Mouse (Mus musculus) induced T-regulatory cell, adult 2 months (primary cell): ENCODE measurements around the gene Zbtb5.
A peak's percentile ranks its signal among the peaks of the same experiment; 100 is the strongest.
"Not testable (repeated sequence)": the region's sequence is repeated elsewhere in the genome, so short reads cannot be mapped to it uniquely, and the experiment has no call there.

ENCODE experiments used
- DNase-seq: peaks from one replicate; pipeline ENCODE4 v3.0.0-alpha.2; 2012; ENCODE audit warnings: low read depth

Gene Zbtb5

DNA sequence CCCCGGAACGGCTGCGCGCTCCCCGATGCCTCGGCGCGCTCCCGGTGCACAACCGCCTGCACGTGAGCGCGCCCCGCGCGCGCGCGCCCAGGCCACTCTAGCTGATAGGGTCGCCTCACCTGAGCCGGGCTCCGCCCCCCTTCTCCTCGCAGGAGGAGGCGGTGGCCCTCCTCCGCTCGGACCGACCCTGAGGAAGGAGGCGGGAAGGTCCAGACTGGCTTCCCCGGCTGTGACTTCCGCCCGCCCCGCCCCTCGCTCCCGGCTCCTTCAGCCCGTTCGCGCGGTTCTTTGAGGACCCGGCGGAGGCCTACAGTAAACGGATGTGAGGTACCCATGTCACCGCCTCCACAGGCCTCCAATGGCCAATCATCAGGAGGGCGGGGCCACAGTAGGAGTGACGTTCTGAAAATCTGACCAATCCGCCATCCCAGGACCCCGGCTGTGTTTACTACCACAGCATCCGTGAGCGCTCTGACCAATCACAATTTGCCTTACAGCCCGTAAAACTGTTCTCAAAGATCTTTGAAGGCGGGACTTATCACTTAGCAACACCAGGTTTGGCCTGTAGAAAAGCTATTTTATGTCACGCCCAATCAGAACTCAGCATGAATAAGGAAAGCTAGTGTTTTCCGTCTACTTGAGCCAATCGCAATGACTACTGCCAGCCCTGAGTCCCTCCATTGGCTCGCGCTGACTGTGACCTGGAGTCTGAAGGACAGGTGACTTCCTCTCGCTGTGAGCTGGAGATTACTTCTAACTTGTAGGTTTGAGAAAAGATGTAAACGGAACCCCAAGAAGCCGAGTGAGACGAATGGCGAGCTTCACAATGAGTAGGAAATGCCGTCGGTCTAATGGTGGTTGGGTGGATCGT is at the start of gene Zbtb5:
TSS of gene Zbtb5 (minus strand) at position 308 of the 871 bp plus-strand sequence.
- peak; percentile 100 for DNase-seq

DNA sequence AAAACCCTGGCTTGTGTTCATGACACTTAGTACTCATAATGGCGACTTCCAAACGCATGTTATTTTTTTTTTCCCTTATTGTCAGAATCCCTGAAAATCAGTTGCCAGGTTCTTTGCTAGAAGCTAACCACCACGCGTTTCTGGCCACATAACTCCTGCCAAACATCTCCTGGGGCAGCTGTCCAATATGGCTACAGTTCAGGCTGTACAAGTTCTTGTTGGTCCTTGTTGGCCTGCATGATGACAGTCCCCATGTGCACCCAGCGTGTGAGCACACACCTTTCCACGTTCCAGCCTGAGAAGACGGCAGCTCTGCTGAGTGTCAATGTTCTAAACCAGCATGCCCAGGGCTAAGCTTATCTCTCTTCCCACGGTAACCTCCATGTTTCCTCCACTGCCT is 43.2 kb upstream of the Zbtb5 start:
- DNase-seq = no peak

DNA sequence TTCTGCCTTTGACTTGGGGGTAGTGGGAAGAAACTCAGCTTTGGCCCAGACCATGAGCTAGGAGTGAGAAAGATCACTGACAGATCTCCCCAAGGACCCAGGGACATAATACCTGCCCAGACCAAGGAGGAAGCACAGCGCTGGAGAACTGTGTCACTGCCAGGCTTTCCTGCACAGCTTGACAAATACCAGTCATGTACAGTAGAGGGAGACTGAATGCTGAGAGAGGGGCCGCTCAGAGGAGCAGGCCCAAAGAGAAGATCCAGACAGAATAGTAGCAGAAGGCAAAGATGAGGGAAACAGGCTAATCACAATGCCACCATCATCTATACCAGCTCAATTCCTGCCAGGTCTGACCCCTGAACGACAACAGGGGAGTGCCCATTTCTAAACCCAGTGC is 42.6 kb upstream of the Zbtb5 start:
- DNase-seq = peak; percentile 7

DNA sequence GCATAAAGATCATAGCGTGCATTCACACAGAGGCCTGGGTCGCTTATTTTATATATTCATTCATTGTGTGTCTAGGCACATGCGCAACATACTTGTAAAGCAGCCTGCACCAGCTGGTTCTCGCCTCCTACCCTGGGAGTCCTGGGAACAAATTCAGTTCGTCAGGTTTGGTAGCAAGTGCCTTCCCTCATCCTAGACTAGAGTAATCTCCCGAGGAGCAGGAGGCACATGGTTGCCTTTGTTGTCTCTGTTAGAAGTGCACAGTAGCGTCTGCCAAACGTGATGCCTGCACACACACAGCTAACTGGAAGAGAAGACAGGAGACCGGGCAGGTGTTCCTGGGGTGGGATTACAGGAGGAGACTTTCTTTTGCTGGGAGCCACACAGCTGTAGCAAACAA is 35.7 kb upstream of the Zbtb5 start:
- DNase-seq = no peak

DNA sequence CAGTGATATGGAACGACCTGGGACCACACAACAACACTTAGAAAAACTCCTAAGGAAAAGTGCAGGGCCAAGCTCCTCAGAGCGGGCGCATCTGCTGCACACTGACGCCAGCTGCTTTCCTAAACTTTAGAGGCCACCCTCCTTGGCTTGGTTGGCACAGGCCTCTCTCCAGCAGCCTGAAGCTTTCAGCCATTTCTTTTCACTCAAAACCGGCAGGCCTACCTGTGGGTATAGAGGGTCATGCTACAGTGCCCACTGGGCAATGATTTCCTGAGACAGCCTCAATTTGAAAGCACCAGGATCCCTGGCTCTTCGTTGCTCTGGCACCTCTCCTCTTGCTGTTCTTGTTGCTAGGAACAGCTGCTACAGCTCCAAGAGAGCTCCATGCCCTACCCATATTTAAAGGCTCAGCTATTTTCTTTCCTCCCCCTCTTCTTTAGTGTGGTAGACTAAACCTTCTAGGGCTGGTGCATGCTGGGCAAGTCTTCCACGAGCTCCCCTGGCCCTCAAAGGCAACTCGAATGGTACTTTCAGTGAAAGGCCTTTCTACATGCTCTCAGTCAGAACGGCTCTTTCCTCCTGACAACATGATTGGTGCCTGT is 35.2 kb upstream of the Zbtb5 start:
- no peak for DNase-seq

DNA sequence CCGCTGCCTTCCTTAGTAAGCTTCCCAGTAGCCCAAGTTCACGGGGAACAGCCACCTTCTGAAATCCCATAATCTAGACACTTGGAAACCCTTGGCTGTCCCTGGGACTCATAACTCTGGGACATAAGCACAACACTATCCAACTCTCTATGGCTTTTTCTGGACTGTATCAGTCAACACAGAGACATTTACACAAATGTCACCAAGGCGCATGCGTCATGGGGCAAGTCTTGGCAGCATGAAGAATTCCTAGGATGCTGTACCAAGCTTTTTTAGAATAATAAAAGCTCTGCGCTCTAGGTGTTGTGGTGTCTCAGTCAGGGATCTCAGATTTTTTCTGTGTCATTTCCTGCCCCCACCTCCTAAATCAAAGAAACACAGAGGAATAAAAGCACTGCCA is 34.5 kb upstream of the Zbtb5 start:
- no peak for DNase-seq

DNA sequence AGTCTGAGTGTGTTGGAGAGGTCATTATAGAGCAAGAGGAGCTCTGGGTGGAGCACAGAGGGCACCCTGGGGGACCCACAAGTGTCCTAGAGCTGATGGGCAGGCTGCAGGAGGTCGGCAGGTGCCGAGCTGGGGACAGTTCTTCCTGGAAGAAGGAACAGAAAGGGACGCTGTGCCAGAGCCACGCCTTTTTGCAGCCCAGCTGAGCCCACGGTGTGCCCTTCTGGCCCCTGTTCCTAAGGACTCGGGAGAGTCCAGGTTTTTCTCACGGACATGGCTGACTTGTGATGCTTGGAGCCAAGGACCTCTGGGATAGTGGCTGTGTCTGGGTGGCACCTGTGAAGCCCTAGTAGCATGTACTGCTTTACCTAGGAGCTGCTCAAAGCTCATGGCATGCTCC is 28.6 kb upstream of the Zbtb5 start:
- DNase-seq = no peak

DNA sequence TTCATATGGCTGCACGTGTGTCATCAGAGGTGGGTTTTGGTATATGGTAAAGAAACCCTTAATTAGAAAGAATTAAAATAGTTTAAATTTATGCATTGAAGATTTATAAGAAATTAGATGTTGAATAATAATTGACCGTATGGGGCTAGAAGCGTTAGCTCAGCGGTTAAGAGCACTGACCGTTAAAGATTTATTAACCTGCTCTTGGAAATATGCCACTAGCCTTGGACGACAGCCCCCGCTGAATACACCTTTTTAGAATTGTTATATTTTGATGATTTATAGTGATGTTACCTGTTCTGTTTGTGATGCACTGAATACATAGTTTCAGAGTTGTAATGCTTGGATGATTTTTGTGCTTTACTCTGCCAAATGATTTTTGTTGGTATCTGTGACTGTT is 27.3 kb upstream of the Zbtb5 start:
- DNase-seq = not testable (repeated sequence)

DNA sequence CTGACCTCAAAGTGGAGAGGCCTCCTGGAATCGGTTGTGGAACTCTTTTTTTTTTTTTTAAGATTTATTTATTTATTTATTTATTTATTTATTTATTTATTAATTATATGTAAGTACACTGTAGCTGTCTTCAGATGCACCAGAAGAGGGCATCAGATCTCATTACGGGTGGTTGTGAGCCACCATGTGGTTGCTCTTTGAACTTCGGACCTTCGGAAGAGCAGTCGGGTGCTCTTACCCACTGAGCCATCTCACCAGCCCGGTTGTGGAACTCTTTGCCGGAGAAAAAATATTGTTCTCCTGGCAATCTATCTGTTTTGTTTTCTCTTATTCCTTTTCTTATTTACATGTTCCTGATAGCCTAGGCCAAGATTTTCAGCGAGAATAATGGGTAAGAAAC is 26.7 kb upstream of the Zbtb5 start:
- DNase-seq = peak; percentile 45

DNA sequence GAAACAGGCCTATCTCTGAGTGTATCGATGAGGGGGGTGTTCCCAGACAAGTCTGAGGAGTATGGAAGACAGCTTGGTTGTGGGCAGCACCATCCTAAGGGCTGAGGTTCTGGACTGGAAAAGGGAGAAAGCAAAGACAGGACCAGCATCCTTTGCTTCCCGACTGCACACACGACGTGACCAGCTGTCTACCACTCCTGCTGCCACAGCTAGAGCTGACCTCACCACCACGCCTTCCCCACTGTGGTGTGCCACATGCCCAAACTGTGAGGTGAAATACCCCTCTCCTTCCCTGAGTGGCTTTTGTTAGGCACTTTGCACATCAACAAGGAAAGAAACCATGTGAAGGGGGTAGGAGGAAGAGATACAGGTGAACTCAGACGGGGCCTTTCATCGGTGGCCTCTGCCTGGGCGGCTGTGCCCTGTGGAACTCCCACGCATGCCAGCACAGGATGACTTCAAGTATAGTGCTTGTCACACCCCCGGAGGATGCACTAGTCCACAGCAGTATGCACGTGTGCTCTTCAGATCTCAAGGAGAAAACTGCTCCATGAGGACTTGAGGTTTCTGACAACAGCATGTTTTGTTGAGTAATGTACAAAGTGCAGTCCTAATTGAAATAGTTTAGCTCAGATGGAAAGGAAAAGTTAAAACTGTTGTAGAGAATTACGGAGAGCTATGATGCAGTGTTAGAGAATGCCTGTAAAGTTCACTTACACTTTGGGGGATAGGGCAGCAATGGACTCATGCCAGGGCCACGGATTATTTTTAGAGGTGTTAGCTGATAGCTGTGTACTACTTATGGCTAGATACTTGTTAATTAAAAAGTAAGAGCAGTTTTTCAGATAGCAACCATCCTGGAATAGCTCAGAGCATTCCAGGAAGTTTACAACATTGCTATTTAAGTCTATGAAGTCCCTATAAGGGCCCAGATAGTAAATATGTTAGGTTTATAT is 25.5 kb upstream of the Zbtb5 start:
- no peak for DNase-seq

DNA sequence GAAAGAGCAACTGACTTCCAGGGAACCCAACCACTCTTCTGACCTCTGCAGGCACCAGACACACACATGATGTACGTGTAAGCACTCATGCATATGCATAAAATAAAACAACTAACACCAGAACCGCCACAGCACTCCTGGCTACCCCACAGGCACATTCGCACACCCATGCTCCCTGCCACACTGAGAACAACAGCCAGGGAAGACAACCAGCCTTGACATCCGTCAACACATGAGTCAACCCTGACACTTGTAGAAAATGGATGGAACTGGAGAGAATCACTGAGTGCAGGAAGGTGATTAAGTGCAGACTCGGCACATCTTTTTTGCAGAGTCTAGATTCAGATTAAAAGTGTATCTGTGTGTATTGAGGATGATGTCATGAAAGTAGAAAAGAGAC is 24.4 kb upstream of the Zbtb5 start:
- DNase-seq = no peak

DNA sequence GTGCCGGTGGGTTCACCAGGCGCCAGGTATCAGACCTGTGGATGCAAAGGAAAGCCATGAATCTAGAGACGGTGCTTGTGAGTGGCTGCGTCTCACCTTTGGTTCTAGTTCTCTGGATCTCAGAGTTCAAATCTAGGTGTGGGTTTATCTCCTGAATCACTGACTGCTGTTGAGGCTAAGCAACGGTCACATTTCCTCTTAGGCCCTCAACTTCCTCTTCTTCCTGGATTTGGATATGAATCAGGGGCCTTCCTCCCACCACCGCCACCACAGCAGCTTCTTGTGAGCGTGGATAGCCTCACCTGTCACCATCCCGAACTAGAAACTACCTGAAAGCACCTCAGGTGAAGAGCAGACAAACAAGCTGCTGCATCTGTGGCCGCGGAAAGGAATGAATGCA is 23.8 kb upstream of the Zbtb5 start:
- DNase-seq = no peak

DNA sequence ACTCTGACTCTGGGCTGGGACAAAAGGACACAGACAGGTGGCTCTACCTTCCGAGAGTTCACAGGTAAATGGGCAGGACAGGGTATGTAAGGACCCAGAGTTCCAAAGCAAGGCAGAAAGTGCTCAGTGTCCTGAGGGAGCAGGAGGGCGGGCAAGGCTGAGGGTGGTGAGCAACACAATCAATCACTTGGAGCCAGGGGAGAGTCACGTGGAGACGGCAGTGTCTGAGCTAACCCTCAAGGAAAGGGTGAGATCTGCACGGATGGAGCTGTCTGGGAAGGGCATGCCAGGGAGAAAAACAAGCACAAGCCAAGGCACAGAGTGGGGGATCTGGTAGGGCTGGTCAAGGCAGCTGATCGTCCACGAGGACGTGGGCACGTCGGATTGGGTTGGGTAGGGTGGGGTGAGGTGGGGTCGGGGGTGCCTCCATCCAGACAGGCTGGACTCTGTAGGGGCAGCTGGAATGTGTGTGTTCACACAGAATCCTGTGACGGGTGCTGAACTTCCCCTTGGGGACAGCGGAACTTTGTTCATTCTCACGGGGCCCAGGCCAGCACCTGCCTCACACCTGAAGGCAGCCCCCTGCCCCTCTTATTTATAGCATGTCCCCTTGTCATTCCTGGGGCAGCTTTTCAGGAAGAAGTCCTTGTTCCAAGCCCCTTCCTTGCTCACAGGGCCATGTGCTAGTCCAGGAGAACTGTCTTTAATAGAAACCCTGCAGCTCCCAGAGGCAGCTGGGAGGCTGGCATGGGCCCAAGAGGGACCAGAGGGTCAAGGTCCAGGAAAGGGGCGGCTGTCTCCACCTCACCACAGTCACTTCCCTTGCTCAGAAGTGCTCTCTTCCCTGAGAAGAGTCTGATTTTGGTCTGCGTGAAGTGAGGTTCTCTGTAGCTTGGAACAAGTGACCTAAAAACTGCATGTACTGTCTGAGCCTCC is 22.7 kb upstream of the Zbtb5 start:
- no peak for DNase-seq

DNA sequence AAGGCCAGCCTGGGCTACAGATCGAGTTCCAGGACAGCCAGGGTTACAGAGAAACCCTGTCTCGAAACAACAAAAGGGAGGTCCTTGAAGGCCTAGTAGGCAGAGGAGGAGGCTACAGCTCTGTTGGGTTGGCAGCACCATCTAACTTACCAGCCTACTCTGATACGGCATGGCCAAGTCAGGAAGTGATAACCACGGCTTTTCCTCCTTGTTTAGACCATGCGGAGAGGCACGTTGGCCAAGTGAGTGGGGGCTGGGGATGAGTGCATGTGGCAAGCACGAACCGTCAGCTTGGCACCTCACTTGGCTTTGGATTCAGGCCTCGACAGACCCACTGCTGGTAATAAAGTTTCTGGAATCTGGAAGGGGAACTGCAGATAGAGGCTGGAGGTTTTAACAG is 20.4 kb upstream of the Zbtb5 start:
- DNase-seq = no peak

DNA sequence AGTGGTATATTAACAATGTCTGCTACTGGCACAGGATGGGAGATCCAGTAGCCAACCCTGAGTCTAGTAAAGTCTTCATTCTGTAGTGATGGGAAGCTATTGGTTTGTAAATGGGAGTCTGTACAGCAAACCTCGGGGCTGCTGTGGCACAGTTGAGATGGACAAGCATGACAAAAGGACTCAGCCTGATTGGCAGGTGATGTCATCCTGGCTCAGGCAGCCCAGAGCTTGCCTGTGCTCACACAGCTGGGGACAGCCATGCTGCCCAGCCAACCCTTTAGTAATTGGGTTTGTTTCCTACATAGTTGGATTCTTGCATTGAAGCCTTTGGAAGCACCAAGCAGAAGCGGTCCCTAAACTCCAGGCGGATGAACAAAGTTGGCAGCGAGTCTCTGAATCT is 14.2 kb upstream of the Zbtb5 start:
- no peak for DNase-seq

DNA sequence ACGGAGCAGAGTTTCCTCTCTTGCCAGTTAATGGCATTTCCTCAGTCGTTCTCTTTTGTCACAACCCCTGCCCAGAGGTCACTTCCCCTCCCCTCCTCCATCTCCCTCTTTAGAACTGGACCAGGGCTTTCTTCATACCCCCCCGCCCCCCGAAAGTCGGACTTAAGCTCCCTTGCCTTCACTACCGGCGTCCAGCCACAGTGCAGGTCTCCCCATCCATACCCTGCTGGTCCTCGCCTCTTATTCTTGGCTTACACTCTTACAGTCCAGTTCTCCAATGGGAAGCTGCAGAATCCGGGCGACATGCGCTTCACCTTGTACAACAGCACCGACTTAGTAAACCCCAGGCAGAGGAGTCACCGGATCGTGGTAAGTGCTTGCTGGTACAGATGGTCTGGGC is 6.8 kb upstream of the Zbtb5 start:
- peak; percentile 48 for DNase-seq

DNA sequence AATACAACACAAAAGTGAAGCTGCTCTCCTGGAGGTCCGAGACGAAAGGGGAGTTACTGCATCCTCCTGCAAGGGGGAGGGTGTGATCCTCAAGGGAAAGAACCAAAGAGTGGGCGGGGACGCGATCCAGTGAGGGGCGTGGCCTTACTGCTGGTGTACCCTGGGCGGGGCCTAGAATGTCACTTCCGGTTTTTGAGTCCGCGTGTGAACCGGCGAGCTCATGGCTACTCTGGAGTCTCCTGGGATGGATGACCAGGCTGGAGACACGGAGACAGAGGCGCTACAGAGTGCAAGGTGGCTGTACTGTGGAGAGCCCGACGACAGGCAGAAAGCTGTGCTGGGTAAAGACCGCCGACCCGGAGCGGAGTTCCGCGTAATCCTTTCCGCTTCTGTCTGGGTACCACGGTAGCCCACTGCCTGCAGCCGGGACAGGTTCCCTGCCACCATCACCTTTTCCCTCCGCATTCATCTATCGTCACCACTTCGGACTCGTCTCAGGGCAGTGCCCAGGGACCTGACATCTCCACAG is 6.3 kb upstream of the Zbtb5 start, which contains the start of gene Polr1e:
TSS of gene Polr1e (plus strand) at position 132 of the 529 bp plus-strand sequence.
- DNase-seq = peak; percentile 98

DNA sequence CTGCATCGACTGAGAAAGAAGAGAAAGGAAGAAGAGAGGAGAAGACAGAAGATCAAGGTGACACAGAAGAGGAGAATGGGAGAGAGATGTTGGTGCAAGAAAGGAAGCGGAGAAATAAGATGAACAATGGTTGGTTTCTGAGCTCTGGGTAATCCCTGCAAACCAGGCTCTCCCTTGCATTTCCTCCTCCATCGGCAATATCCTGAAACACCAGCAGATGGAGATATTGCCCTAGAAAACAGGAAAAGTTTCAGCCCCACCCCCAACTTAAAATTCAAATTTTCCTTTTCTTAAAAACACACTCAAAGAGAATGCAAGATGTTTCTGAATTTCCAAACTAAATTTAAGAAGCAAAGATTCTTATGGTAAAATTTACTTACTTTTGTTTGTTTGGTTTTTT is 3.4 kb upstream of the Zbtb5 start:
- DNase-seq = peak; percentile 86

DNA sequence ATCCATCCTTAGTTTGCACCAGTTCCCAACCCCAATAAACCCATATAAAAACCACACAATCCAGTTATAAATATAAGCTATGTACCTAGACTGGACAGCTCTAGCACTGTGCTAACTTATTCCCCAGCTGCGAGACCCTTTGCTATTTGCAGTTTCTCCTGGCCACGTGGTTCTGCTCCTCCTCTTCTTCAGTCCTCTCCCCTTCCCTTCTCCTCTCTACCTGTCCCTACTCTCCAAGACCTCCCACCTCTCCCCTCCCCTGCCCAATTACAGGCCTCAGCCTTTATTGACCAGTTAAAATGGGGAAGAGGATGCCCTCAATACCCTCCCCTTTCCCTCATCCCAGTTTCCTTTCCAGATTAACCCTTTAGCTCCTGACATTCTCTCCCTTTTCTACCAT is 1.3 kb upstream of the Zbtb5 start:
- DNase-seq = no peak

DNA sequence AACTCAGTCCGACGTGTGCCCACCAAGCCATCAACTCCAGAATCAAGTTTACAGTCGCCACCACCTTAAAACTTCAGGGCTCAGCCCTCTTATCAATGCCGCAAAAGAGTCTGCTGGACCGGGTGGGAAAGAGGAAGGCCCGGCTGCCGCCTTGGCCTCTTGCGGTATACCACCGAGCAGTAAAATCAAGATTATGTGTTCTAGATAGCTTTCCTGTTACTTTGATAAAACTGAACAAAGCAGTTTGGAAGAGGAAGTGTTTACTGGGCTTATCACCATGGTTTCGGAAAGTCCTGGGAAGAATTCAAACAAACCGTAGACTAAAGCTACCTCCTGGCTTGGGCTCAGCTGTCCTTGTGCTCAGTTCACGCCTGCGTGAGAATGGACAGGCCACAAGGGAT is 819 bp upstream of the Zbtb5 start:
- DNase-seq = no peak

DNA sequence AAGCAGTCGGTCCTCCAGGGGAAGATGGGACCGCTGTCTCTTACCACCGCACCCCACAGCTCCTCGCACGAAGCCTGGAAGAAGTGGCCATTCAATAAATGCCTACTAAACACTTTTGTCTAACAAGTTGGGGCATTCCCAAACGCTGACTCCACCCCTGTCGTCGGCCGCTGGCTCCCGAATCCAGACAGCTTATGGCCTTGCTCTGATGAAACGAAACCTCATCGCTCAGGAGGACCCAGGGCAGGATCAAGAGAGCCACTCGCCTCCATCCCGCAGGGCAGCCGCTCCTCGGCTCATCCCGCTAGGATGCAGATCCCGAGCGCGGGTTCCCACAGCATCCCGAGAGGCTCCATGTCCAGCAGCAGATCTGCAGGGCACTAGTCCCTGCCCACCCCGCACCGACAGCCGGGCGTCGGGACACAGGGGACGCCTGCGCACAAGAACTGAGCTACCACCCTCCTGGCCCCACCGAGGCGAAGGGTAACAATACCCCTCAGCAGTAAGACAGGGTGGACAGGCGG is 569 bp downstream of the Zbtb5 start:
- DNase-seq = peak; percentile 83
